Mouse (Mus musculus) bone marrow macrophage, adult 2 months (primary cell): ENCODE measurements at regions not wholly inside any gene's neighbourhood (a gene's known extent, or its start where the extent isn't known, plus 50 kb on each side); places are given as distances from the start of the nearest gene placed in this dataset.

Experiments used
- CTCF ChIP-seq: IDR thresholded peaks from 2 replicates; pipeline ENCODE4 v1.5.1; 2012; ENCODE audit warnings: low read depth, mild to moderate bottlenecking, low read length, moderate library complexity
- POLR2A ChIP-seq: IDR thresholded peaks from 2 replicates; pipeline ENCODE4 v1.6.1; 2012; ENCODE audit warnings: mild to moderate bottlenecking, low read depth, low read length, borderline replicate concordance

- TF ChIP-seq CTCF (no peak), POLR2A (no peak)
Measured at GRCm38 (mm10) chr5:16424745-16425144, 128.6 kb upstream of the Hgf start.
